Mouse (Mus musculus): ENCODE data around the gene Zbtb20. TPM values are rescaled to one million over a fixed set of nuclear protein-coding genes. Genes with fewer than 3 reads are reported as not detected.

Gene Zbtb20
- polyA plus RNA-seq, 1 experiment from 2014 or later, result 22.8 TPM

DNA sequence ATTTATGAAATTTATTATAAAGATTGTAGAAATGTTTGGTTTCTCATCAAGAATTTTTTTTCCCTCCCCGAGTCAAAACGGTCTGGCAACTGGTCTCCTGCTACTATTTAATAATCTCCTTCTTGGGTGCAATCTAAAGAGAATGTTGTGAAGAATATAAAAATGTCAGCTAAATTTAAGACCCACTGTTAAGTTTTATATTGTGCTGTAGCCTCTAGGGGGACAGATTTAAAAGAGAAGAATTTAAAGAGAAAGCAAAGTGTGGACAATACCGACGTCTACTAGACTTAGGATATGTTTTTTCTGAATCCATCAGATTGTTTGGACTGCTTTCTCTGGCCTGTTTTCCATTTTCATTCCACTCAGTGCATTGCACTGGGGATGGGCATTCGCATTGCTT, 160.8 kb downstream of the Zbtb20 start:
- WGBS, result 32% methylated on average over 5 of the region's 5 CpGs
- Histone ChIP-seq H3K9me3 (no peaks in the 10 kb centered on the region), H3K27me3 (no peaks in the 10 kb centered on the region), H3K4me1 (peaks cover 5% of the 10 kb centered on the region; the same call in 1 of the 2 replicates), H3K4me2 (replicated peaks) (no peak overlapping the region), H3K36me3 (no peaks in the 10 kb centered on the region), H3K27ac (no peak overlapping the region), H3K4me3 (no peak overlapping the region), H3K9ac (no peak overlapping the region)
- no peak for ATAC-seq (ENCODE audit: low FRiP score, low read depth)

DNA sequence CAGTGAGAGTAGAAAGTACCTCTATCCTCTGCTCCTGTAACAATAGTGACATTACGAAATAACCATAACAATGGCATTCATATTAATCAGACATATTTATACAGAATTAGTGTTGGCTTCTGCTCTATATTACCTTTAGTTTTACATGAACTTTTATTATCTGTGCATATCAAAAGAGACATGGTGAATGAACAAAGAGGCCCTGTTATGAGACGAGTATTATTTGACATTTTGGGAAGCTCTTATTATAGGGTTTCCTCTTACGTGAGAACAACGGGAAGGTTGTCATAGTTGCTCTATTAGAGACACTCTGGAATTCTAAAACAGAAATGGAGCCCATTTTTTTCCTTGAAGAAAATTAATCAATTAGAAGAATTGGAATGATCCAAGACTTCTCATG, 161.6 kb downstream of the Zbtb20 start:
- Histone ChIP-seq H3K9ac (no peak overlapping the region), H3K9me3 (no peaks in the 10 kb centered on the region)
- 88% methylated on average over 4 of the region's 4 CpGs for WGBS

DNA sequence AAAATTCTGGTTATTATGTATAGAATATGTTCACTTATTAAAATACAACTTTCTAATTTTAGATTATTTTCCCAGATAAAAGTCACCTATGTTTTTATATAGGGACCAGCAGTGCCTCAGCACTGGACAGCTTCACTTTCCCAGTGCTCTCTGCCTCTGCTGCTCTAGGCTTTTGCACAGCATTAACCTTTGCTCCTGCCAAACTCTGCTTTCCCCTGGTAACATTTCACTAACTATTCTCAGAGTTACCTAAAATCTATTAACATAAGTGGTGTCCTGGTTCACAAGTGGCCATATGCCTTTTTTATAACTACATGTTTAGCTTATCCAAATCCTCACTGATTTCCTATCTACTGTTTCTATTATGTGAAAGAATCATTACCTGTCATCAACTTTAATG, 169.9 kb downstream of the Zbtb20 start:
- Histone ChIP-seq H3K36me3 (no peaks in the 10 kb centered on the region), H3K4me1 (no peaks in the 10 kb centered on the region), H3K27ac (no peak overlapping the region), H3K4me2 (replicated peaks) (no peak overlapping the region), H3K9ac (no peak overlapping the region), H3K9me3 (no peaks in the 10 kb centered on the region), H3K4me3 (no peak overlapping the region), H3K27me3 (no peaks in the 10 kb centered on the region)
- ATAC-seq (ENCODE audit: low FRiP score, low read depth), result no peak

More for the DNA sequence above, 161.6 kb downstream of the Zbtb20 start:
- no peaks in the 10 kb centered on the region for H3K36me3 ChIP-seq
- H3K4me3 ChIP-seq, result no peak overlapping the region
- no peak for ATAC-seq (ENCODE audit: low FRiP score, low read depth)
- no peak overlapping the region for H3K4me2 ChIP-seq (replicated peaks)
- peaks cover 5% of the 10 kb centered on the region; the same call in 1 of the 2 replicates for H3K4me1 ChIP-seq
- no peaks in the 10 kb centered on the region for H3K27me3 ChIP-seq
- no peak overlapping the region for H3K27ac ChIP-seq

DNA sequence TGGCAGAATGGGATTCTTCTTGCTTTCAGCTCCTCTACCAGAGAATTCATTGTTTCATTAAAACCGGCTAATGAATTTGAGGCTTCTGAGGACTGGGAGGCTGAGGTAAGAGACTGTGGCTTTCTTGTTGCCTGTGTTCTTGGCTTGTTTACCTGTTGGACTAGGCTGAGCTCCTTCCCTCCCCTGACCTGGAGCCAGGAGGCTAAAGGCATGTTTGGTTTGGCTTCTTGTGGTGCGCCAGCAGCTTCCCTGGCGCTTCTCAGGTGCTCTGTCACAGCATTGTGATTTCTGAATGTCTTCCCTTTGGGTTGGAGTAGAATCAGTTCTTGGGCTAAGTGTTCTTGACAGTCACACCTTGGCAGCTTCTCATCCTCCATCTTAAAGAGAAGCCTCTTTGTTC, 171.0 kb downstream of the Zbtb20 start:
- H3K4me2 ChIP-seq (replicated peaks), result no peak overlapping the region
- H3K27ac ChIP-seq, result no peak overlapping the region
- no peaks in the 10 kb centered on the region for H3K27me3 ChIP-seq
- no peaks in the 10 kb centered on the region for H3K9me3 ChIP-seq
- no peaks in the 10 kb centered on the region for H3K36me3 ChIP-seq
- no peak overlapping the region for H3K9ac ChIP-seq
- no peaks in the 10 kb centered on the region for H3K4me1 ChIP-seq
- WGBS, result 82% methylated on average over 3 of the region's 3 CpGs
- H3K4me3 ChIP-seq, result no peak overlapping the region
- no peak for ATAC-seq (ENCODE audit: low FRiP score, low read depth)

DNA sequence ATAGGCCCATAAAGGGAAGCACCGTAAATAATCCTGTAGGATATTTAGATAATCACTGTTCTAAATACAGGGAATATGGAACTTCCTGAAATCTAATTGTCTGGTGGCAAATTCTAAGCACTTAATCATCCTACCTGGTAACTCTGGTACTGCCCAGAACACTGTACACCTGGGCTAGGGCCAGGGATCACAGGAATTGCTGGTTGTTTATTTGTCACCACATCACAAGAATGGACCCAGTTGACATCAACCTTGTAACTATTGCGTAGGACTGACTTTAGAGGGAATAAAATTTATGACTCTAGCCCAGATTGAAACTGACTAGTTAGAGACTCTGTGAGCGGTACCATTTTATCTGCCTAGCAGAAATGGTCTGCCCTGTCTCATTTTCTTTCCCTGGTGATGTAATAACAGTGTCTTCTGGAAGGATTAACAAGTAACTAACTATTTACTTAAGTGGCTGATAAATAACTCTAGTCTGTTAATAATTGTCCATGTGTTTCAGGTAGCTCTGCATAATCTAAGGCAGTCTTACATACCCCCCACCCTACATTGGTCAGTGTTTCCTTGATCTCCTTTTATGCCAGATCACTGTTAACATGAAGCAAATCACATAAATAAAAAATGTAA, 194.1 kb downstream of the Zbtb20 start:
- Histone ChIP-seq H3K9ac (no peak overlapping the region), H3K27me3 (no peaks in the 10 kb centered on the region), H3K4me2 (replicated peaks) (no peak overlapping the region), H3K9me3 (no peaks in the 10 kb centered on the region), H3K4me1 (no peaks in the 10 kb centered on the region), H3K27ac (no peak overlapping the region), H3K4me3 (no peak overlapping the region), H3K36me3 (no peaks in the 10 kb centered on the region)
- no peak for ATAC-seq (ENCODE audit: low FRiP score, low read depth)
- WGBS, result 53% methylated on average over 3 of the region's 3 CpGs

DNA sequence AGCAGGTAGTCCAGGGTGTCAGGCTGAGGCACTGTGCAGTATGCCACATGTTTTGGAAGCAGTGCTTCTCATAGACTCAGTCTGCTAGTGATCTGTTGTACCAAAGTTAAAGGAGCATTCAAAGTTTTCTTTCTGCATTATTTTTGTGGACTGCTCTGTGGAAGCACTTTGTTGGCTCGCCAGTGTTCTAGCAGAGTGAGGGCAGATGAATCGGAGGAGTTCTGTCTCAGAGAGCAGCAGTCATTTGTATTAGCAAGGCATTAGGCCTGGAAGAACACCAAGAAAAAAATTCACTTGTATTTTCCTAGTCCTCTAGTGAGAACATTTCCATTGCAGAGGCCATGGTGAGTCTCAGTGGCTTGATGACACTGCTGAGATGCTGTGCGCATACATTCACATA, 196.2 kb downstream of the Zbtb20 start:
- Histone ChIP-seq H3K4me3 (no peak overlapping the region), H3K4me1 (no peaks in the 10 kb centered on the region), H3K4me2 (replicated peaks) (no peak overlapping the region), H3K27me3 (no peaks in the 10 kb centered on the region), H3K27ac (no peak overlapping the region), H3K36me3 (no peaks in the 10 kb centered on the region), H3K9me3 (no peaks in the 10 kb centered on the region), H3K9ac (no peak overlapping the region)
- 87% methylated on average over 3 of the region's 3 CpGs for WGBS
- no peak for ATAC-seq (ENCODE audit: low FRiP score, low read depth)

DNA sequence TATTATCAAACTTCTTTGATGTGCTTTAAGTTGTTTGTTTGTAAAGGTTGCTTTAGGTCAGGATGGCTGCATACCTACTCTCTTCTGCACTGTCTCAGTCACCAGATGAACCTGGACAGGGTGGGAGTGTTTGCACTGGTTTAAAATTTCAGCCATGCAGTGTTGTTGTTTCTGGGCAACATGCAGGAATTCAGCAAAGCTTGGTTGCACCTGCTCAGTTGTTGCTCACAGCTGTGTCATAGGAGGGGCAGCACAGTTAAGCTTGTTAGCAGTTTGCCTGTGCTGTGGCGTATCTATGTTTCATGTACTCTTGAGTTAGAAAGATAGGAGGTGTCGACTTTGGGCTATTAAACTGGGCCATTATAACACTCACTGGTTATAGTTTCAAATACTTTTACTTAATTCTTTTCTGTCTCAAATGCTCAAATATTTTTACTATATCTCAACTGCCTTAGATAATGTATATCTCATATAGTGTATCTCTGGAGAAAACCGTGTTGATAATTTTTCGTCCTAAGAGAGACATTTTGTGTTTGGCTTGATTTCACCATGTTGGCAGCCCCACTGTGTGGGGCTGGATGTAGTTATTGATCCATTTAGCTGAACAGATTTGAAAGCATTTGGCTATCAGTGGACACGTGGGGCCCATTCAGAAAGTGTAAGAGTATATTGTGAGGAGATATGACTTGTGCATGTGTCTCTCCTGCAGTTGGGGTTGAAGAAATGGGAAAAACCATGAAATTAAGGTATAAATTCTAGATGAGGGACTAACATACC, 197.3 kb downstream of the Zbtb20 start:
- no peaks in the 10 kb centered on the region for H3K9me3 ChIP-seq
- no peak overlapping the region for H3K27ac ChIP-seq
- no peaks in the 10 kb centered on the region for H3K4me1 ChIP-seq
- H3K36me3 ChIP-seq, result no peaks in the 10 kb centered on the region
- H3K4me2 ChIP-seq (replicated peaks), result no peak overlapping the region
- WGBS, result 84% methylated on average over 5 of the region's 5 CpGs
- H3K4me3 ChIP-seq, result no peak overlapping the region
- peak; percentile 40 for ATAC-seq (ENCODE audit: low FRiP score, low read depth)
- no peak overlapping the region for H3K9ac ChIP-seq
- no peaks in the 10 kb centered on the region for H3K27me3 ChIP-seq

DNA sequence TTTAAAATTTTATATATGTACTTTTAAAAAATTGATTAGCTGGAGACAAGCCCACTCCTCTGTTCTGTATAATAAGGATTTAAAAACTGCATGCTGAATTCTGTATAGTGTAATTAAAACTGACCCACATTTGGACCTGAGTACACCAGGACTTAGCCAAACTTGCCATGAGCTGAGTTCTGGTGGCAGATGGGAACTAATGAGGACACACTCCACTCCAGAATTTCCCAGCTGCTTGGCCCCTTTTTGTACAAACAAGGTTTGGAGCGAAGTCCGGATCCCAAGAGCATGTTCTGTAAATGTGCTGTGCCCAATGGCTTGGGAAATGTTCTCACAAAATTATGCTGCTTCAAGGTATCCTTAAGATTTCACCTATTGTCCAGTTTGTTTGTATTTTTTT, 204.7 kb downstream of the Zbtb20 start:
- H3K9ac ChIP-seq, result no peak overlapping the region
- 84% methylated on average over 2 of the region's 2 CpGs for WGBS
- no peak overlapping the region for H3K27ac ChIP-seq
- no peaks in the 10 kb centered on the region for H3K4me1 ChIP-seq
- no peak overlapping the region for H3K4me2 ChIP-seq (replicated peaks)
- H3K27me3 ChIP-seq, result no peaks in the 10 kb centered on the region
- no peak overlapping the region for H3K4me3 ChIP-seq
- no peaks in the 10 kb centered on the region for H3K9me3 ChIP-seq
- no peaks in the 10 kb centered on the region for H3K36me3 ChIP-seq
- ATAC-seq (ENCODE audit: low FRiP score, low read depth), result no peak

DNA sequence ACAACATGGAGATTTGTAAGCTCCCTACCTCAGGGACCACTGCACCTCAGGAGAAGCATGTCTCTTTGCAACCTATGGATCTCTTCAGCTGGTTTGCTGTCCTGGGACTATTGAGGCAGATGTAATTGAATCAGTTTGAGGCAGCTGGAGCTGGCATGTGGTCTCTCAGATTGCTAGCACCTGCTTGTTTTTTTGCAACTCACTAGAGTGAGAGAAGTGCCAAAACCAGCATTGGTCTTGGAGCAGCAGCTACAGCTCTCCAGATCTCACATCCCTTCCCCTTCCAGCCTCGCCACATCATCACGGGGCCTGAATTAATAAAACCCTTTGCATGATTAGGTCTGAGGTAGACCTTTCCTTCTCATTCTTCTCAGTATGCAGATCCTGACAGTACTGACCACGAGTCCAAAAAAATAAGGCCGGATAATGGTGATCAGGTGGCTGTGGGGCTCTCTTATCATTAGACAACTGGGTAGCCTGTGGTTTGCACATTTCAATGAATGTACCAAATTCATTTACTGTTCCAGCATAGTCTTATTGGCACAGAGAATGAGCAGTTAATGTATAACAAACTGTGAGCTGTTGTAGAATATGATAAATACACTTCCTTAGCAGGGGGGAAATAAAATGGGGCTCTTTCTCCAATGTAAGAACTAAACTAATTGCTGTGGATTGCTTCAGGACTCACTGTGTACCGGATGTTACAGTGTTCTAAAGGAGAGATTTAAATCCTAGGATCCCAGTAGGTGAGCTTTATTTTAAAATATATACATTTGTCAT, 205.4 kb downstream of the Zbtb20 start:
- H3K9ac ChIP-seq, result no peak overlapping the region

DNA sequence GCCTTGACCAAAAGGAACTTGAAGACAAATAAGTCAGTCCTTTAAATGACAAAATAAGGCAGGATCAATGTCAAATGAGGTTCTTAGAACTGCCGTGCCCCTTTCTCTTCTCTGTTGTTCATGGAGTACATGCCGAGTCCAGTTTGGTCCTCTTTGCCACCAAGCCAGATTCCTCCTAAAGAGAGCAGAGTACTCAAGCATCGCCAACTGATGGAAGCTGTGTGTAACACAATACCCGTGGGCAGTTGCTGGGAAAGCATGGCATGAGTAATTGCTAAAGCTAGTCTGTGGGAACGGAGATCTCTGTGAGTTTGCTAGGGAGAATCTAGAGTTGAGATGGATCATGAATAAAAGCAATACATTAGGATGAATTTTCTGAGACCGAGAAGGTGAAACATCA, 206.3 kb downstream of the Zbtb20 start:
- no peak for ATAC-seq (ENCODE audit: low FRiP score, low read depth)
- no peaks in the 10 kb centered on the region for H3K27me3 ChIP-seq
- no peak overlapping the region for H3K9ac ChIP-seq
- H3K36me3 ChIP-seq, result no peaks in the 10 kb centered on the region
- no peaks in the 10 kb centered on the region for H3K4me1 ChIP-seq
- no peak overlapping the region for H3K4me3 ChIP-seq
- no peak overlapping the region for H3K27ac ChIP-seq
- no peak overlapping the region for H3K4me2 ChIP-seq (replicated peaks)
- H3K9me3 ChIP-seq, result no peaks in the 10 kb centered on the region
- WGBS, result 77% methylated on average over 6 of the region's 6 CpGs

More for the DNA sequence above, 205.4 kb downstream of the Zbtb20 start:
- Histone ChIP-seq H3K27me3 (no peaks in the 10 kb centered on the region), H3K27ac (no peak overlapping the region), H3K4me1 (no peaks in the 10 kb centered on the region), H3K9me3 (no peaks in the 10 kb centered on the region), H3K4me2 (replicated peaks) (no peak overlapping the region), H3K4me3 (no peak overlapping the region), H3K36me3 (no peaks in the 10 kb centered on the region)
- no peak for ATAC-seq (ENCODE audit: low FRiP score, low read depth)
- WGBS, result 69% methylated on average over 5 of the region's 5 CpGs

DNA sequence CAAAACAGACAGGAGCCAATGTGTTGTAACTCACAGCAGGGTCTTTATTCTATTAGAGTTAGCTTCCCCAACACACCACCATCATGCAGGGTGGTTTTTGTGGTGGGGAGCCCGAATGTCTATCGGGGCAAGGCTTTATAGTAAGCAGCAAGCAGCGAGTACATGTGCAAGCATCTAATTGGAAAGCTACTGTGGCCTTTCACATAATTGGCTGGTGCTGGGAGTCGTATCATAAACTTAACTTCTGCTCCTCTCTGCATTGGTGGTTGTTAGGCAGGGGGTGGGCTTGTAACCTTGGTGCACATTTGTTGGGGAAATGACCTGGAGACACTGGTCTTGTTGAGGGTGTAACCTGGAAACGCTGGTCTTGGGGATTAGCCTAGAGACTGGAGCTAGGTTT, 207.1 kb downstream of the Zbtb20 start:
- Histone ChIP-seq H3K36me3 (no peaks in the 10 kb centered on the region), H3K4me1 (no peaks in the 10 kb centered on the region), H3K27ac (no peak overlapping the region), H3K4me3 (no peak overlapping the region), H3K27me3 (no peaks in the 10 kb centered on the region), H3K9ac (no peak overlapping the region), H3K4me2 (replicated peaks) (no peak overlapping the region), H3K9me3 (no peaks in the 10 kb centered on the region)
- no peak for ATAC-seq (ENCODE audit: low FRiP score, low read depth)
- 71% methylated on average over 5 of the region's 5 CpGs for WGBS

DNA sequence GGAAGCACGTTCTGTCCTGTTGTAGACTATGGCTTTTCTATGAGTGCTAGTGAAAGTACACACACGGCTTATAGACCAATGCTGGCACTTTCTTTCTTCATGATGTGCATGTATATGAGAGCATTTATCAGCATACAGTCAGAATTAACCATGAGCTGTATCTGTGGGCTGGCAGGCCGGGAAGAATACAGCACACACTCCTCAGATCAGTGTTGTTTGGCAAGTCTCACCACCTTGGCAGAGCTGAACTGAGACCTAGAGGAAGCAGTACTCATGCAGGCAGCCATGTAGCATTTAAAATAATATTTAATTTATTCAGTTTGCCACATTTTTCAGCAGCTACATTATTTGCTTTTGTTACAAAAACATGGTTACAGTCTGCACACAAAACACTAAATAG, 214.5 kb downstream of the Zbtb20 start:
- H3K9me3 ChIP-seq, result no peaks in the 10 kb centered on the region
- H3K4me2 ChIP-seq (replicated peaks), result no peak overlapping the region
- no peak overlapping the region for H3K4me3 ChIP-seq
- H3K27ac ChIP-seq, result no peak overlapping the region
- no peaks in the 10 kb centered on the region for H3K36me3 ChIP-seq
- H3K4me1 ChIP-seq, result no peaks in the 10 kb centered on the region
- no peak for ATAC-seq (ENCODE audit: low FRiP score, low read depth)
- 79% methylated on average over 3 of the region's 3 CpGs for WGBS
- H3K27me3 ChIP-seq, result no peaks in the 10 kb centered on the region
- H3K9ac ChIP-seq, result no peak overlapping the region

Data from limb, embryonic 13.5 days (tissue).